Mouse (Mus musculus): ENCODE results near the gene Socs2.

DNA sequence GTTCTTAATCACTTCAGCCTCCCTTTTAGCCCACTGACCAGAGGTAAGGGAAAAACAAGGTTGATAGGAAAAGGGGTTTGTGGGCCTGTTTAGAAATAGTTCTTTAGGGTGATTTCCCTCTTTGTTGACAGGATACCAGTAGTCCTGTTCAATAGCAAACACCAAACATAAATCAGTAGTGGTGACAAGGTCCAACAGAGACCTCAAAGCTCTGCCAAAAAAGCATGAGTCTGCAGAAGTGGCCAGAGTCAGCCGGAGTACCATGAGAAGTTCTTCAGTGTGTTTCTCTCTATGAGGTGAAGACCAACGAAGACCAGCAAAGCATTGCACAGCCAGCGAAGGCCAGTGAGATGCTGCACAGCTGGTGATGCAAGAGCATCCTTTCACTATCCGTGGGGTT, 76.3 kb downstream of the Socs2 start:
- TF ChIP-seq CTCF (IDR thresholded peaks at IDR 0.05; ENCODE audit: low read depth, low read length) (no peak), POLR2A (IDR thresholded peaks at IDR 0.05; ENCODE audit: borderline replicate concordance, low read depth, low read length) (no peak)
